In genomic region chr14:99894708-99895383, GRCm38 (mm10) we compare ENCODE assay signal across 8 mouse cellular contexts.
DNase-seq lines count a peak whose midpoint lies in the region; ATAC-seq and TF ChIP-seq lines count a peak whose summit lies in the region.

No protein-coding gene starts in this region.

- H3K36me3 ChIP-seq in spleen, adult 2 months (ENCODE audit: control insufficient read depth, insufficient read depth, low read length), result no peaks in the 10 kb centered on the region
- H3K36me3 ChIP-seq in intestine, embryonic 16.5 days (ENCODE audit: control insufficient read depth, insufficient read depth, low read length), result no peaks in the 10 kb centered on the region
- H3K36me3 ChIP-seq in midbrain, embryonic 11.5 days (ENCODE audit: control insufficient read depth, insufficient read depth, low read length), result no peaks in the 10 kb centered on the region
- H3K36me3 ChIP-seq in small intestine, adult 2 months (ENCODE audit: control insufficient read depth, insufficient read depth, low read length), result no peaks in the 10 kb centered on the region

- no peak overlapping the region for H3K4me3 ChIP-seq in spleen, adult 2 months (ENCODE audit: extremely low read depth, insufficient read depth, insufficient read length)
- H3K4me3 ChIP-seq in intestine, embryonic 16.5 days (ENCODE audit: low read length), result no peak overlapping the region
- H3K4me3 ChIP-seq in midbrain, embryonic 11.5 days (ENCODE audit: low read depth, low read length), result no peak overlapping the region
- H3K4me3 ChIP-seq in small intestine, adult 2 months (ENCODE audit: low read depth, low read length), result no peak overlapping the region

- no peak for TF ChIP-seq CTCF in spleen, adult 2 months (IDR thresholded peaks at IDR 0.05; ENCODE audit: extremely low read depth, insufficient read depth, insufficient read length, insufficient replicate concordance)
- TF ChIP-seq CTCF in small intestine, adult 2 months (IDR thresholded peaks at IDR 0.05; ENCODE audit: extremely low read depth, insufficient read length, insufficient replicate concordance, low read depth, low read length), result peak; percentile 50; the same call in 1 of the 2 replicates

- no peak overlapping the region for H3K27ac ChIP-seq in spleen, adult 2 months (ENCODE audit: insufficient read depth, low read length)
- no peak overlapping the region for H3K27ac ChIP-seq in intestine, embryonic 16.5 days (ENCODE audit: low read length)
- no peak overlapping the region for H3K27ac ChIP-seq in midbrain, embryonic 11.5 days (ENCODE audit: low read depth, low read length)
- H3K27ac ChIP-seq in small intestine, adult 2 months (ENCODE audit: insufficient read depth, low read depth, low read length), result no peak overlapping the region

- no peaks in the 10 kb centered on the region for H3K27me3 ChIP-seq in spleen, adult 2 months (ENCODE audit: control insufficient read depth, insufficient read depth, low read length)
- H3K27me3 ChIP-seq in intestine, embryonic 16.5 days (replicated peaks; ENCODE audit: control insufficient read depth, insufficient read depth, low read length), result no peaks in the 10 kb centered on the region
- H3K27me3 ChIP-seq in midbrain, embryonic 11.5 days (ENCODE audit: control insufficient read depth, insufficient read depth, low read length), result no peaks in the 10 kb centered on the region
- H3K27me3 ChIP-seq in small intestine, adult 2 months (ENCODE audit: control insufficient read depth, insufficient read depth, low read length), result no peaks in the 10 kb centered on the region

- no peaks in the 10 kb centered on the region for H3K4me1 ChIP-seq in spleen, adult 2 months (ENCODE audit: control insufficient read depth, insufficient read depth, insufficient read length)
- H3K4me1 ChIP-seq in intestine, embryonic 16.5 days (ENCODE audit: control insufficient read depth, insufficient read depth, low read length), result no peaks in the 10 kb centered on the region
- H3K4me1 ChIP-seq in midbrain, embryonic 11.5 days (ENCODE audit: control insufficient read depth, insufficient read depth, low read length), result no peaks in the 10 kb centered on the region
- H3K4me1 ChIP-seq in small intestine, adult 2 months (ENCODE audit: control insufficient read depth, insufficient read depth, insufficient read length, low read length), result no peaks in the 10 kb centered on the region

- intact Hi-C loops in left cerebral cortex, postnatal 10 days (cut with DNase I), result loop anchor here (1.0 to 5.0 kb wide), 2 partner anchors 598 to 753 kb away; partner anchors contain the start of gene Klf5

- WGBS in spleen, adult 2 months, result 17% methylated on average over 7 of the region's 7 CpGs
- WGBS in intestine, embryonic 16.5 days, result 18% methylated on average over 7 of the region's 7 CpGs
- WGBS in midbrain, embryonic 11.5 days, result 21% methylated on average over 7 of the region's 7 CpGs
- WGBS in small intestine, adult 2 months, result 16% methylated on average over 7 of the region's 7 CpGs

- no peaks in the 10 kb centered on the region for H3K9me3 ChIP-seq in intestine, embryonic 16.5 days (ENCODE audit: control insufficient read depth, low read length)
- no peaks in the 10 kb centered on the region for H3K9me3 ChIP-seq in midbrain, embryonic 11.5 days (ENCODE audit: control insufficient read depth, low read length)

- DNase-seq in spleen, adult 2 months (ENCODE audit: low read depth in 1 of 2, low spot score in 2 of 2), result peak; percentile 2 to 12
- no peak for DNase-seq in spleen, adult 12 weeks (ENCODE audit: low spot score)
- peak; percentile 54 to 65 for DNase-seq in cerebellum, postnatal 36 days
- DNase-seq in gastrocnemius, adult 18-20 months (ENCODE audit: low spot score), result peak; percentile 67
- DNase-seq in left cerebral cortex, postnatal 10 days (ENCODE audit: extremely low spot score in 1 of 2, low spot score in 2 of 2), result peak; percentile 65 to 76
- peak; percentile 94 for DNase-seq in midbrain, embryonic 11.5 days (ENCODE audit: low spot score, missing footprints)

- no peak overlapping the region for H3K9ac ChIP-seq in intestine, embryonic 16.5 days (ENCODE audit: low read depth, low read length)
- no peak overlapping the region for H3K9ac ChIP-seq in midbrain, embryonic 11.5 days (ENCODE audit: low read length)

- no peak for TF ChIP-seq POLR2A in spleen, adult 2 months (IDR thresholded peaks at IDR 0.05; ENCODE audit: low read depth, low read length)
- no peak for TF ChIP-seq POLR2A in small intestine, adult 2 months (IDR thresholded peaks at IDR 0.05; ENCODE audit: low read depth, low read length)

- H3K4me2 ChIP-seq in intestine, embryonic 16.5 days (ENCODE audit: low read depth, low read length), result no peak overlapping the region
- H3K4me2 ChIP-seq in midbrain, embryonic 11.5 days, result no peak overlapping the region

- ATAC-seq in intestine, embryonic 16.5 days, result peak; percentile 78
- peak; percentile 83 for ATAC-seq in midbrain, embryonic 11.5 days (ENCODE audit: low FRiP score)
